Mouse (Mus musculus) kidney, adult 9 months (tissue): ENCODE results near the gene Timm10b.

ENCODE experiments used
- DNase-seq: peaks from one replicate; pipeline ENCODE4 v3.0.0; 2022

Timm10b gene

GRCm38 (mm10) chr7:105641936-105642335, 2.1 kb downstream of the Timm10b start:
- no peak for DNase-seq

GRCm38 (mm10) chr7:105650639-105651435, 11.0 kb downstream of the Timm10b start, which contains the start of gene Dnhd1:
Gene Dnhd1 (plus strand): TSS chr7:105650827.
- DNase-seq, result peak; percentile 95

GRCm38 (mm10) chr7:105685541-105686197, 45.8 kb downstream of the Timm10b start:
- DNase-seq, result no peak

DNA sequence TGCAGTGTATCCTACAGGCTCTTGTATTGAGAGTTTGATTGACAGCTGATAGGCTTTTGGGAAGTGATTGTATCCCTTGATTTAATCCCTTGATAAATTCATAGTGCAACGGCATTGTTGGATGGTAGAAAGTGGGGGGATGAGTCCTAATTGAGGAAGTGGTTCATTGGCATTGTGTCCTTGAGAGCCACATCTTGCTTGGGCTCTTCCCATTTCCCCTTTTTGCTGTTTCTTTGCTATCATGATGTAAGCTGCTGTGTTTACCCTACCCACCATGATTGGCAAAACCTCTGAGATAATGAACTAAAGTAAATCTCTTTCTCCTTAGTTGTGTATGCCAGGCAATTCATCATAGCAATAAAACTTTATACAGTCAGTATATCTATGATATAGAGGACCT, 51.0 kb downstream of the Timm10b start:
- no peak for DNase-seq
